Mouse (Mus musculus): ENCODE measurements at regions not wholly inside any gene's neighbourhood (a gene's known extent, or its start where the extent isn't known, plus 50 kb on each side); places are given as distances from the start of the nearest gene placed in this dataset.

GRCm38 (mm10) chr3:120897221-120897620, 274.3 kb downstream of the Rwdd3 start:
- Histone ChIP-seq H3K4me2 (peak overlapping the region; percentile 5; the same call in 1 of the 2 replicates), H3K9ac (no peak overlapping the region), H3K4me3 (no peak overlapping the region), H3K36me3 (no peaks in the 10 kb centered on the region), H3K9me3 (no peaks in the 10 kb centered on the region), H3K27me3 (no peaks in the 10 kb centered on the region), H3K4me1 (no peaks in the 10 kb centered on the region), H3K27ac (no peak overlapping the region)
- 69% methylated on average over 12 of the region's 12 CpGs for WGBS
- no peak for ATAC-seq (ENCODE audit: insufficient number of reproducible peaks, insufficient read depth, low FRiP score, low TSS enrichment, low read depth)

GRCm38 (mm10) chr3:120886063-120886841, 285.2 kb downstream of the Rwdd3 start:
- no peak overlapping the region for H3K27ac ChIP-seq
- no peaks in the 10 kb centered on the region for H3K27me3 ChIP-seq
- H3K4me1 ChIP-seq: no peaks in the 10 kb centered on the region; the same call in 1 of the 2 replicates
- WGBS: 61% methylated on average over 20 of the region's 20 CpGs
- H3K36me3 ChIP-seq: no peaks in the 10 kb centered on the region
- H3K4me3 ChIP-seq: no peak overlapping the region
- no peaks in the 10 kb centered on the region for H3K9me3 ChIP-seq
- no peak for ATAC-seq (ENCODE audit: insufficient number of reproducible peaks, insufficient read depth, low FRiP score, low TSS enrichment, low read depth)
- H3K9ac ChIP-seq: no peak overlapping the region
- H3K4me2 ChIP-seq: peak overlapping the region; percentile 11; the same call in 1 of the 2 replicates

- Histone ChIP-seq H3K4me2 (no peak overlapping the region), H3K36me3 (no peaks in the 10 kb centered on the region), H3K27me3 (no peaks in the 10 kb centered on the region), H3K27ac (no peak overlapping the region), H3K4me3 (no peak overlapping the region), H3K9me3 (no peaks in the 10 kb centered on the region), H3K4me1 (no peaks in the 10 kb centered on the region; the same call in 1 of the 2 replicates), H3K9ac (no peak overlapping the region)
- WGBS: 89% methylated on average over 5 of the region's 5 CpGs
- no peak for ATAC-seq (ENCODE audit: insufficient number of reproducible peaks, insufficient read depth, low FRiP score, low TSS enrichment, low read depth)
These were observed 286.1 kb downstream of the Rwdd3 start for GRCm38 (mm10) chr3:120885401-120885800.

GRCm38 (mm10) chr3:120884189-120884588, 287.3 kb downstream of the Rwdd3 start:
- no peaks in the 10 kb centered on the region for H3K27me3 ChIP-seq
- no peak for ATAC-seq (ENCODE audit: insufficient number of reproducible peaks, insufficient read depth, low FRiP score, low TSS enrichment, low read depth)
- no peaks in the 10 kb centered on the region for H3K36me3 ChIP-seq
- no peaks in the 10 kb centered on the region; the same call in 1 of the 2 replicates for H3K4me1 ChIP-seq
- no peak overlapping the region for H3K4me3 ChIP-seq
- 75% methylated on average over 10 of the region's 10 CpGs for WGBS
- H3K27ac ChIP-seq: no peak overlapping the region
- no peak overlapping the region for H3K9ac ChIP-seq
- no peak overlapping the region for H3K4me2 ChIP-seq
- H3K9me3 ChIP-seq: no peaks in the 10 kb centered on the region

- Histone ChIP-seq H3K9me3 (no peaks in the 10 kb centered on the region), H3K4me1 (no peaks in the 10 kb centered on the region; the same call in 1 of the 2 replicates), H3K36me3 (no peaks in the 10 kb centered on the region), H3K27me3 (no peaks in the 10 kb centered on the region), H3K9ac (no peak overlapping the region), H3K27ac (no peak overlapping the region), H3K4me2 (no peak overlapping the region), H3K4me3 (no peak overlapping the region)
- no peak for ATAC-seq (ENCODE audit: insufficient number of reproducible peaks, insufficient read depth, low FRiP score, low TSS enrichment, low read depth)
- WGBS: 62% methylated on average over 5 of the region's 5 CpGs
These were observed 287.8 kb downstream of the Rwdd3 start for GRCm38 (mm10) chr3:120883650-120884049.

GRCm38 (mm10) chr3:120879409-120879808, 292.1 kb downstream of the Rwdd3 start:
- no peaks in the 10 kb centered on the region for H3K4me1 ChIP-seq
- WGBS: 65% methylated on average over 2 of the region's 2 CpGs
- H3K27ac ChIP-seq: no peak overlapping the region
- H3K4me2 ChIP-seq: no peak overlapping the region
- no peak overlapping the region for H3K4me3 ChIP-seq
- no peak for ATAC-seq (ENCODE audit: insufficient number of reproducible peaks, insufficient read depth, low FRiP score, low TSS enrichment, low read depth)
- no peaks in the 10 kb centered on the region for H3K9me3 ChIP-seq
- H3K36me3 ChIP-seq: no peaks in the 10 kb centered on the region
- no peaks in the 10 kb centered on the region for H3K27me3 ChIP-seq
- H3K9ac ChIP-seq: no peak overlapping the region

- ATAC-seq (ENCODE audit: insufficient number of reproducible peaks, insufficient read depth, low FRiP score, low TSS enrichment, low read depth): no peak
- H3K9me3 ChIP-seq: no peaks in the 10 kb centered on the region
- H3K27me3 ChIP-seq: no peaks in the 10 kb centered on the region
- no peak overlapping the region for H3K4me3 ChIP-seq
- H3K36me3 ChIP-seq: no peaks in the 10 kb centered on the region
- WGBS: 86% methylated on average over 3 of the region's 3 CpGs
- no peak overlapping the region for H3K27ac ChIP-seq
- no peaks in the 10 kb centered on the region for H3K4me1 ChIP-seq
- H3K4me2 ChIP-seq: no peak overlapping the region
- no peak overlapping the region for H3K9ac ChIP-seq
These were observed 295.8 kb downstream of the Rwdd3 start for GRCm38 (mm10) chr3:120875740-120876139.

- no peak for ATAC-seq (ENCODE audit: insufficient number of reproducible peaks, insufficient read depth, low FRiP score, low TSS enrichment, low read depth)
- Histone ChIP-seq H3K9me3 (no peaks in the 10 kb centered on the region), H3K27me3 (no peaks in the 10 kb centered on the region), H3K4me3 (no peak overlapping the region), H3K27ac (no peak overlapping the region), H3K36me3 (no peaks in the 10 kb centered on the region), H3K4me2 (no peak overlapping the region), H3K4me1 (no peaks in the 10 kb centered on the region), H3K9ac (no peak overlapping the region)
- WGBS: 73% methylated on average over 8 of the region's 8 CpGs
These were observed 306.5 kb downstream of the Rwdd3 start for GRCm38 (mm10) chr3:120865036-120865435.

GRCm38 (mm10) chr3:120861641-120862040, 309.9 kb downstream of the Rwdd3 start:
- Histone ChIP-seq H3K9me3 (no peaks in the 10 kb centered on the region), H3K27me3 (no peaks in the 10 kb centered on the region), H3K36me3 (no peaks in the 10 kb centered on the region), H3K4me1 (peaks cover 5% of the 10 kb centered on the region), H3K4me3 (no peak overlapping the region), H3K9ac (no peak overlapping the region), H3K4me2 (no peak overlapping the region), H3K27ac (no peak overlapping the region)
- no peak for ATAC-seq (ENCODE audit: insufficient number of reproducible peaks, insufficient read depth, low FRiP score, low TSS enrichment, low read depth)
- WGBS: 63% methylated on average over 4 of the region's 4 CpGs

- Histone ChIP-seq H3K27me3 (no peaks in the 10 kb centered on the region), H3K4me2 (no peak overlapping the region), H3K27ac (no peak overlapping the region), H3K4me1 (peaks cover 5% of the 10 kb centered on the region), H3K9ac (no peak overlapping the region), H3K9me3 (no peaks in the 10 kb centered on the region), H3K36me3 (no peaks in the 10 kb centered on the region), H3K4me3 (no peak overlapping the region)
- WGBS: 47% methylated on average over 13 of the region's 13 CpGs
- no peak for ATAC-seq (ENCODE audit: insufficient number of reproducible peaks, insufficient read depth, low FRiP score, low TSS enrichment, low read depth)
These were observed 313.2 kb downstream of the Rwdd3 start for GRCm38 (mm10) chr3:120858281-120858680.

- Histone ChIP-seq H3K9ac (no peak overlapping the region), H3K4me3 (no peak overlapping the region), H3K36me3 (no peaks in the 10 kb centered on the region), H3K4me1 (peaks cover 5% of the 10 kb centered on the region), H3K27ac (no peak overlapping the region), H3K27me3 (no peaks in the 10 kb centered on the region), H3K9me3 (no peaks in the 10 kb centered on the region), H3K4me2 (no peak overlapping the region)
- no peak for ATAC-seq (ENCODE audit: insufficient number of reproducible peaks, insufficient read depth, low FRiP score, low TSS enrichment, low read depth)
- WGBS: 71% methylated on average over 3 of the region's 3 CpGs
These were observed 317.2 kb downstream of the Rwdd3 start for GRCm38 (mm10) chr3:120854322-120854721.

GRCm38 (mm10) chr3:120843623-120844022, 327.9 kb downstream of the Rwdd3 start:
- 93% methylated on average over 2 of the region's 2 CpGs for WGBS
- Histone ChIP-seq H3K4me1 (no peaks in the 10 kb centered on the region), H3K36me3 (no peaks in the 10 kb centered on the region), H3K9ac (no peak overlapping the region), H3K9me3 (no peaks in the 10 kb centered on the region), H3K27ac (no peak overlapping the region), H3K4me2 (no peak overlapping the region), H3K27me3 (no peaks in the 10 kb centered on the region), H3K4me3 (no peak overlapping the region)
- no peak for ATAC-seq (ENCODE audit: insufficient number of reproducible peaks, insufficient read depth, low FRiP score, low TSS enrichment, low read depth)
